Mouse (Mus musculus): ENCODE results near the gene Rab11a. TPM values are rescaled to one million over a fixed set of nuclear protein-coding genes. Genes with fewer than 3 reads are reported as not detected.
"Not testable (repeated sequence)": the region's sequence is repeated elsewhere in the genome, so short reads cannot be mapped to it uniquely, and the experiment has no call there.

Gene Rab11a
- total RNA-seq, 2 experiments from 2014 or later, result 258 to 267 TPM

DNA sequence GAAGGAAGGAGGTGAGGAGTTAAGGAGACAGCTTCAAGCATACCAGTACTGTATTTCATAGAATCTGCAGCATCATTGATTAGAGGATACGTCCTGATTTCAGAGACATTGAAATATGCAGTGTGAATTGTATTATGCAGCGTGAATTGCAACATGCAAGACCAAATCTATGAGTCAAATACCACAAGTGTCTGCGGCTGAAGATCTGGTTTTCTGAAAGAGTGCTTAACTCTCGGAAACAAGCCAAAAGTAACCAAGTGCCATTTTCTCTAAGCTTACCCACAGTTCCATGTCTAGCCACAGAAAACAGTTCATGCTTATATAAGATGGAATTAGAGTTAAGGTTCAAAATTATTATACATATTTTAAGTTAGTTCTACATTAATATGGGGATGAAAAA, 10.2 kb upstream of the Rab11a start:
- DNase-seq, result no peak

DNA sequence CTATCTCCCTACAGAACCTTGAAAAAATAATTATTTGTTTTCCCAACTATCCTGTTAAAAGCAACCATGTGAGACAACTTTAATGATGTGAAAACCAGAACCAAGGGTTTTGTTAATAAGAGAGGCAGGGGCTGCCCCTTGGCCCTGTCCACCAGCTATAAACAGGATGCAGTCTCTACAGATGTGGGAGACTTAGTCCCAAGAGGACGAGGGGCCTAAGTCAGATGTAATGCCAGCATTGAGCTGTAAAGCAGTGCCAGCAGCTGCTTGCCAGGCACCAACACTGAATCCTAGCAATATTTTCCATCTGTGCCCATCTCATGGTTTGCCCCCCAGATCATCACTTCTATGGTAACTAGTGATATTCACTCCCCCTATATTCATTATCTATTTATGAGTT, 4.9 kb upstream of the Rab11a start:
- no peak for DNase-seq

DNA sequence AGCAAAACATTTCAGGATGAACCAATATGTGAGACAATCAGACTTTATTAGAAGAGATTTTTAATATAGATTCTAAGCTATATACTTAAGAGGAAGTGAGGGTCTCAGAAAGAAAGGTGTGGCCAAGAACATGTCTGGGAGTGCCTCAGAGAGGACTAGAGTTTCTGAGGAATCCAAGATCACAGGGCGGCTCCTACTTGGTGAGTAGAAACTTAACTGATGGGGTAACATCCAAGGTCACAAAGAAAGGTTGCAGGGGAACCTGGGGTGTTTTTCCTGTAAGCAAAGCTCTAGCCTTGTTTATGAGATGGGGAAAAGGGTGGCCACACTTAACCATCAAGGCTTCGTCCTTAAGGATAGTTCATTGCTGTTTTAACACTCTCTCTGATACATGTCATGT, 1.4 kb upstream of the Rab11a start:
- no peak for DNase-seq

DNA sequence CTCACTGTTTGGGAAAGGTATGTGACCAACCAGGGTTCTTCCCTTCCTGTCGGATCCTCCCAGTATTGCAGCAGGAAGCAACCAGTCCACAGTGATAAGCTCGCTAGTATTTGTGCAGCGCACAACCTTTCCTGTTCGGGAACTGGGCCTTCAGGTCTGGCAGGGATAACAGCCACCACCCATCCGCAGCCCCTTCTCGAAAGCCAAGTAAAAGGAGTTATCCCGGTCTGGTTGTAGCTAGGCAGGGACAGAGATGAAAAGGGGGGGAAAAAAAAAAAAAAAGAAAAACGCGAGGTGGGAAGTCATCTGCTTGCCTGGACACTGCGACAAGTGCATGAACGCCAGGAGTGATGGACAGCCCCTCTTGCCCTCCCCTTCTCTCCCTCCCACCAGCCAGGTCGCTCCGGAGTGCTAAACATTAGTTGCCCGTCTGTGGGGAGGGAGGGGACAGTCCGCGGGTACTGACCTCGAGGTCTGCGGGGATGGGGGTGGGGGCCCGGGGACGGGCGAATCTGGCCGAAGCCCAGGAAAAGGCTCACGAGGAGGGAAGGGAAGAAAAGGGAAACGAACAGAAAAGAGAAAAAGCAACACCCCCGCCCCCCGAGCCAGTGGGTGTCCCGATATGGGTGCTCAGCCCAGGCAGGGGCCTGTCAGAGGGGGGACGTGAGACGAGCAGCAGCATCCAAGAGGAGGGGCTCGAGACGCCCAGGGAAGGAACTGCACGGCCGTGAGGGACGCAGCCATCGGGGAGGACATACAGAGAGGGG, 736 bp downstream of the Rab11a start:
- DNase-seq, result peak; percentile 73

DNA sequence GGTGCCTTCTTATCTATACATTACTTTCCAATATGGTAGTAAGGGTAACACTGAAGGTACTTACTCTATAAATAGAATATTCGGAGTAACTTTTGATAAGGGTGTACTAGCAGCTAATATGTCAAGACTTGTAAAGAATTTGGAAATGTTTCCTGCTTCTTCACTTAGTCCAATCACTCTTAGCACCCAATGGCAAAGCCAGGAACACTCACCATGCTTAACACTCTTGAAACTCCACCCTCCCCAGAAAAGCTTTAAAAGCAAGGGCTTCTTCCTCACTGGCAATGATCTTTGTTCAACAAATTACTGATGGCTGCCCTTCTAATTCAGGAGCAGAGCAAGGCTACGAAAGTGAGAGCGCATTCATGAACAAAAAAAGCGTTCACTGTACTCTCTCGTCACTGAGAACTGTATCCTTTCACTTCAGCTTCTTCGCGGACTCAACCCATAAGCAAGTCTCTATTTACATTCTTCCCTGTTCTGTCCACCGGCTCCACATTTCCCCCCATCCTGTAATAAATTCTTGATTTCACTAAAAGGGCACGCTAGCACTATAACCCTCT, 1.4 kb downstream of the Rab11a start:
- no peak for DNase-seq

DNA sequence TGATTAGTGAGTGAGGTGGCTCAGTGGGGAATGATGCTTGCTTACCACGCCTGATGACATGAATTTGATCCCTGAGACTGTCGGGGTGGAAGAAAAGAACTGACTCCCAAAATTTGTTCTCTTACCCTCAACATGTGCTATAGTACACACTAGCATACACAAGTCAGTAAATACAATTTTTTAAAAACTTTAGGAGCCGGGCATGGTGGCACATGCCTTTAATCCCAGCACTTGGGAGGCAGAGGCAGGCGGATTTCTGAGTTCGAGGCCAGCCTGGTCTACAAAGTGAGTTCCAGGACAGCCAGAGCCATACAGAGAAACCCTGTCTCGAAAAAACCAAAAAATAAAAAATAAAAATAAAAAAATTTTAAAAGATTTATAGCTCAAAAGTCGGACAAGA, 2.6 kb downstream of the Rab11a start:
- DNase-seq, result not testable (repeated sequence)

DNA sequence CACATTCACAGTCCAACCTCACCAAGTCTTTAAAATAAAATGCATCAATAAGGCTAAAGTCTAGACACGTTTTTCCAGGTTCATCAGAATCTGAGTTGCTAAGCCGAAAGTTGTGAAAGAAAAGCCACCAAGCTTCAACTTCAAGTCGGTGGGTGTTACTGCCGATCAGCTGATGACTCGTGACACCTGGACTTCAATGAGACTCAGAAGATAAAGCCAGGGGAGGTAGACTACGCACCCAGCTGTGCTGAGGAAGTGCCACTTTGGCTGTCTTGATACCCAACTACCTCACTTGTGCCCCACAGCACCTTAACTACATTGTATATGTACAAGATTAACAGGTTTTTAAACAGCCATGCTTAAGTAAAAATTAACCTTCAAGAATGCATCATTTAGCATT, 3.4 kb downstream of the Rab11a start:
- DNase-seq, result no peak

DNA sequence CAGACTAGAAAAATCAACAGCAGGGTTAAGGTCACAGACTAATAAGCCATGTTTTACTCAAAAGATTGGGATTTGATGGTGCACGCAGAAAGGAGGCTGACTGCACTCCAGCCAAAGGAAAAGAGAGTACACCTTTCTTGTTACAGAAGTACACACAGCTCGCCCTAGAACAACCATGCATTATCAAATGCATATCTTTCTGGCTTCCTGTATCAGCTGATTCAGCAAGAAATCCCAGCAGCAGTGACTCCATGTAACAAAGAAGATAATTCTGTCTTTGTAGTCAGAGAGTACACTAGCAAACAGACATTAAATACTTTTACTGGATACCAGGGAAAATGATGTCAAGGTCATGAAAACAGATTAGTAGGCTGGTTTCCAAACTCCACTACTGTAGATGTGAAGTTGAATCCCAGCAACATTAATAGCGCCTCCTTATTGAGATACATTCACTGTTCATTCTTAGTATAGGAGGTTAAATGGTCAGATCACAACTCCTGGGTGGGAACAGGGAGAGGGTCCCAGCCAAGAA, 6.5 kb downstream of the Rab11a start:
- no peak for DNase-seq

DNA sequence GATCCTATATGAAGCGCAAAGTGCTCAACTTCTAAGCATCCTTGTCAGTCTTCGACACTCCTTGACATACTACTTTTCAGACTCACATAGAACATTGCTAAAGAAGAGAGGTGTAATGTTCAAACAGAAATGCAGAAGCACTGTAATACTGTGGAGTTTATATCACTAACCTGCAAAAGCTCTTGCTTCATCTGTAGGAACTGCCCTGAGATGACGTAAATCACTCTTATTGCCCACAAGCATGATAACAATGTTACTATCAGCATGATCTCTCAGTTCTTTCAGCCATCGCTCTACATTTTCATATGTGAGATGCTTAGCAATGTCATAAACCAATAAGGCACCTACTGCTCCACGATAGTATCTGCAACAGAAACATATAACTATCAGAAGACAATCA, 11.1 kb downstream of the Rab11a start:
- DNase-seq, result no peak

DNA sequence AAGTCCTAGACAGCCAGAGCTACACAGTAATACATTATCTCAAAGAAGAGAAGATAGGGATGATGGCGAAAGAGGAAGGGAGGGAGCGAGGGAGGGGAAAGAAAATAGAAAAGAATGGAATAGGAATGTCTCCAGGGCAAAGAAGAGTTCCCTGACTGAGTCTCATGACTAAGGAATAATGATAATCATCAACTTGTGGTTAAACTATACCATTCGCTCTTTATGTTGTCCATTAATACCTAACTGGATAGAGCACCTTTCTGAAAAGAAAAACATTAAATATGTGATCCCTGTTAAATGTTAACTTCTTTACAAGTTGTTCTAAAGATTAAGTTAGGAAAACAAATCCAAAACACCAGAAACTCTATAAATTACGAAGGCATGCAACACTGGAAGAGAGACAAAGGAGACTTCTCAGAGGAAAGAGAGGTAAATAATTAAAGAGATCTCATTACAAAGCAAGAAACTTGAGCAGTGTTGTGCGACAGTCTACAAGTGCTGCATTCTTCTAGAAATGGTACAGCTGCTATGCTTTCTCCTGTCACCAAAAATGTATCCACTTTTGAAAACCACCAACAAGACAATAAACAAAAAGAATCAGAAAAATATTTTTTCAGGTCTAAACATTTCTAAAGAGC, 17.9 kb downstream of the Rab11a start:
- no peak for DNase-seq

DNA sequence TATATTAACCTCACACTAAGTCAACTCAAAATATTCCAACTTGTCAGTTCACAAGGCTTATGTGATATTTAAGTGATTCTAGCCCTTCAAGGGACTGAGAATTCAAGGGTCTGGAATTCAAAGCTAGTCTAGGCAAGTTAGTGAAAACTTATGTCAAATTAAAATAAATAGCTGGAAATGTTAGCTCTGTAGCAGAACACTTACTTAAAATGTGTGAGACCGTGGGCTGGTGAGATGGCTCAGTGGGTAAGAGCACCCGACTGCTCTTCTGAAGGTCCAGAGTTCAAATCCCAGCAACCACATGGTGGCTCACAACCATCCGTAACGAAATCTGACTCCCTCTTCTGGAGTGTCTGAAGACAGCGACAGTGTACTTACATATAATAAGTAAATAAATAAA, 27.3 kb downstream of the Rab11a start:
- DNase-seq, result not testable (repeated sequence)

DNA sequence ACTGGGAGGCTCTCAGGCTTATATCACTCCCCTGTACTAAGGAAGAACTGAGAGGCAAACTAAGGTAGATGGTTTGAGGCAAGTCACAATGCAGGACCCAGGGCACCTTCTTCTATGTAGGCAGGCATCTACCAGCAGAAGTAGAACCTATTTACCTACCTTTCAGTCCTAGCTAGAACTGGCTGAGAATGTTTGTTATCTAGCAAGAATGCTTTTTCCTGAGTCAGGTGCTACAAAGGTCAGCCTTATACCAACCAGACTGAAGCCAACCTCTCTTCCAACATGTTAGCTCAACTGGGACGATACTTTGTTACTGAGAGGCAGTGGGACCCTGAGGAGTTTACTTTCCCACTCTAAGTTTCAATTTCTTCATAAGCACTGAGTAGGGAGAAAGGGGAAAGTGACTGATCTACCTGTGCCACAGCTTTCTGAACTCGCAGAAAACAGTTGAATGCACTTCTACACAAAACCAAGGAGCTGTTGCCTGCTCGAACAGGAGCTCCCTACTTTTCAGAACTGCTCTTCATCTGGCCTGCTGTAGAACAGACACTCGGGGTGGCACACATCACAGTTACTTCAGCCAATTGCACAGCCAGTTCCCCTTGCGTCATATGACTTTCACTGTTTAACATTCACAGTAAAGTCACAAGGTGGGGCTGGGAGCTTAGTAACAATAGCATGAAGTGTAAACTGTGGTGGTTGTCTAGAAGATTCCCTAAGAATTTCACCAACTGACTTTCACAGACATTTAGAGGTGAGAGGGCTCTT, 33.3 kb downstream of the Rab11a start:
- DNase-seq, result no peak

DNA sequence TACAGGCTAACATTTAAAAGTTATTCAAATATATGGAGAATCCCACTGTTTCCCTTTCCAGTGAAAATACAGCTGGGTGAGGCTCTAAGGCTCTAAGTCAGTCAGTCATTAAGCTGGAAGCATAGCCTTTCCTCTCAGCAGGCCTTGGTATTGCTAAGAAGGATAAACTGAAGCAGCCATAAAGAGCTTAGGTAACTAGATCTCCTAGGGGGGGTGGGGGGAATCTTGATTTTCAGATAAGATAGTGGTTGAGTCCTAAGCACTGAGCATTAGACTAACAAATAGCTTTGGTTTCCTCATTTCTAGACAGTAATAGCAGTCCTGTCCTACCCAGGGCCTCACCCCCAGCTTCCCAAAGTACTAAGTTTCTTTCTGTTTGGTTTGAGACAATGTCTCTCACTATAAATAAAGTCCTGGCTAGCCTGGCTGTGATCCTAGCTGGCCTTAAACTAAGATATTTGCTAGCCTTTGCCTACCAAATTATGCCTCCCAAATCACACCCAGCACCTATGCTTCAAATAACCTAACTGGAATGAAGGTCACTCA, 34.1 kb downstream of the Rab11a start:
- DNase-seq, result no peak

DNA sequence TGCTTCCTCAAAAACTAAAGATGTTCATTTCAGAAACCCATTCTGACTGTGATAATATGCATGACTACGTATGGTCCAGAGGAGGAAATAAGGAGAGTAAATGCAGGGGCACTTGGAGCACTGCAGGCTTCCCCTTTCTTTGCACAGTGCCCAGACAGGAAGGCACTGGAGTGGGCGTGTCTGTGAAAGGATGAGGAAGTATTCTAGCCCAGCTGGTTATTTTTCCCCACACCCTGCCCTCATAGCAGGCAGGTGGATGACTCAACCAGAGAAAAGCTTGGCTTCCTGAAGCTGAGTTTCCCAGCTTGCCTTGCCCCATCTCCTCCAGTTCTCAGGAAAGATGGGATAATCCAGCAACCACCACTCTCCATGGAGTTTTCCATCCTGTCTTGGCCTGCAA, 34.6 kb downstream of the Rab11a start:
- DNase-seq, result no peak

DNA sequence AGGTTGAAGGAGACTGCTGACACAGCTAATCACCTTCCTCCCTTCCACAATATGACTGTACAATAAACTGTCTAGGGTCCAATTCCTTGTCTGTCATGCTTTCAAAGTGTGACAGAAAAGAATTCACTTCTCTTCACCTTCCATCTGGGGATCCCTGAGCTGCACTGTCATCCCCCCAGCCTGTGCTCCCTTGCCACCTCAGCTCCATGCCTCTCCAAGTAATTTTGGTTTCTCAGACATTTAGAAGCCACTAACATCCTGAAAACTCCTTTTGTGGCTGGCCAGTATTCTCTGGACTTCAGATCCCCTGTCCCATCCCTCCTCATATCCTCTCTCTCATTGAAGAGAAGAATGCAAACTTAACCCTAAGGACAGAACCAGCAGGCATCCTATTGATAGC, 35.2 kb downstream of the Rab11a start:
- DNase-seq, result no peak

DNA sequence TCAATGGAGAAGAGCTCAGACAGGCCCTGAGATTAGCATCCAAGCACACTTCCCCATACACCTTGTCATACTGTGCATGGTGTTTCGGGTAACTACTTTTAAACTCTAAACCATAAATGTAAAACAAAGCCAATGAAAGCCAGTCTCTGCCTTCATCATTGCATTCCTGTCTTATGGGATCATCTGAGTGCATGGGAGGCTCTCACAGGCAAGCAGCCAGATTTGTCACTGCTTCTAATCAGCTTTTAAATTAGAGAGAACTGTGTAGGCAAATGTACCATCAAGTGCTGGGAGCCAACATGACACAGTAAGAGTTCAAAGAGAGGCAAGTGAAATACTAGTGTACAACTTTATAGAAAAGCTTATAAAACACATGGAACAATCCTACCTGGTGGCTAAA, 35.9 kb downstream of the Rab11a start:
- no peak for DNase-seq

DNA sequence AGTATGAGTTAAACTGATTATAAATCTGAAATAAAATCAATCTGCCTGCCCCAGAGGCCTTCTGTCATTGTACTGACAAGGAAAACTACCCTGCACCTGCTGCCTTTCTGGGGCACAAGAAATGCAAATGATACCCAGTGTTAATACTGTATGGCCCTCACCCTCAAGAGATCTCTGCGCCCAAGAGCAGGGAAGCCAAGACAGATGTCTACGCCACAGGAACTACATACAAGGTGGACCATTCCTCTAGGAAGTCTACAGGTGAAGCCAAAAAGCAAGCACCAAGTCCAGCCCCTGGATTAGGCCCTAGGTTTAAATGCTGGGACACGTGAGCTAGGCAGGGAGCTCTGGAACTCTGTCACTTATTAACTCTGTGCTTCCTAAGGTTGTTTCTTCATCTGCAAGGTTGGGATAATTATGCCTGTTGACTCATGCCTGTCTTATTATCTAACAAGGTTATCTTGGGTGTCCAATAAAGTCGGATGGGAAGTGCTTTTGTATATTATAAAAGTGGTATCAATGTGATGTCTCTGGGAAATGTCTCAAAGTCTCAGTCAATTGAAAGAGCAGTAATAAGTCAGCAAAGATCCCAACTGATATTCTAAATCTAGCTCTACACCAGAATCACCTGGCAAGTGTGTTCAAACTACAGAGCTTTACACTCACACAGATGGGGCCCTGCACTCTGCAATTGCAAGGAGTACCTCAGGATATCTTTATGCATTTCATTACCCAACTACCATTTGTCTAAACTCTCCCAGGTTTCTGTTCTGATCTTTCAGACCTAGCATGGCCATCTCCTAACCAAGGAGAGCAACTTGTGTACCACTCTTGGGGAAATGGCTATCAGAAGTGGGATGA, 36.9 kb downstream of the Rab11a start:
- no peak for DNase-seq

DNA sequence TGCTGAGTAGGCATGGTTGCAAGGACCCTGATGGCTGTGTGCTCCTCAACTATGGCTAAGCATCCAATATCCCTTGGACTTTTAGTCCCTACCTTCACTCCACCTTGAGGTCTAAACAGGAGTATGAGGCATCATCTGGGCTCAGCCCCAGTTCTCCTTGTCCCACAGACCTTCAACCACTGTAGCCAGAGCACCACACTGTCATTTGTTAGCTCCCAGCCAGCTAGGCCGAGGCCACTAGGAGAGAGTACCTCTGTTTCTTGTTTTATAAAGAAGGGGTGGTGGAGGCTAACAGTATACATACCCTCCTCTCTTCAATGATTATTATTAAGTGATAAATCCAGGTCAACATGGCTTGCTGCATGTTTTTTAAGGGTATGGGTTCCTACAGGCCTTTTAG, 39.0 kb downstream of the Rab11a start:
- no peak for DNase-seq

DNA sequence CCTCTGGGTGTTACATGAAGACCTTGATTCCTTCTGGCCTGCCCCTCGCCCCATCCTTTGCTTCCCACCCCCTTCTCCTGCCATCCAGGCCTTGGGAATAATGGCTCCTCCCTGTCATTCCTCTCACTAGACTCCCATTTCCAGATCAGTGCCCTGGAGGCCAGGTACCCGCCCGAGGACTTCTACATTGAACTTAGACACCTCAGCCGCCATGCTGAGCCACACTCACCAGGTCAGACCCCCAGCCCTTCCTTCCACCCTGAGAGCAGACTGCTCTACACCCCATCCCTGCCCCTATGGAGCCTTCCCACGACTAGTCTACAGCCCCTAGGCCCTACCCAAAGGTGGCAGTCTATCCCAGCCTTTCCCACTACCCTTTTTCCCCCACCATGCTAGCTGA, 39.9 kb downstream of the Rab11a start:
- DNase-seq, result no peak

DNA sequence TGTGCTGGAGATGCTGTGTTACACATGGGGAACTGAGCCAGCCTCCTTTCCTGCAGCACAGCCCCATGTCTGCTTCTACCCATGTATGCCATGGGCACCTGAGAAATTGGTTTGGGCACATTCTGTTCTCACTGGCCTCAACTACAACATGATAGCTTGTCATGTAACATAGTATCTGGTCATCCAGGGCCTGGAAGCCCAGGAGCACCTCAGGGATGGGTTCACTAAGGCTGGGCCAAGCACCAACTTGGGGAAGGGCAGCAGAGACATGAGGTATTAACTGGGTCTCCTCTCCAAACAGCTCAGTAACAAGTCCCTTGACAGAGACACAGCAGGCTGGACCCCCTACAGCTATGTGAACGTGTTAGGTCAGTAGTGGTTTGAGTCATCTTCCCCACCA, 40.6 kb downstream of the Rab11a start:
- no peak for DNase-seq

DNA sequence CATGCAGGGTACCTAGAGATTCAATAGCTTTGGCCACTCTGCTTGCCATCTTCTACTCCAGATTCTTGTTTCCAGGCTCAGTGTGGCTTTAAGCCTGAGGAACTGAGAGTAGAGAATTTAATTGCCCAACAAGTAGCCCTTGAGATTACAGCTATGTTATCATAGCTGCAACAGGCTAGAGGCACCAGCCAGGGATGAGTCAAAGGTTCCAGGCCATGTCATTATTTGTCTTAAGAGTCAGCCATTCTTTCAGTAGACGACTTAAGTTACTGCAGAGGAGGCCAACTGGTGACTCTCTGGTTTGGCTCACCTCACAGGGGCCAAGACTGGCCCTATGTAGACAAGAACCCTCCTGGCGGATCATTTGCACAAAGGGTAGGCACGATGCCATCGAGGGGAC, 41.2 kb downstream of the Rab11a start:
- DNase-seq, result no peak

DNA sequence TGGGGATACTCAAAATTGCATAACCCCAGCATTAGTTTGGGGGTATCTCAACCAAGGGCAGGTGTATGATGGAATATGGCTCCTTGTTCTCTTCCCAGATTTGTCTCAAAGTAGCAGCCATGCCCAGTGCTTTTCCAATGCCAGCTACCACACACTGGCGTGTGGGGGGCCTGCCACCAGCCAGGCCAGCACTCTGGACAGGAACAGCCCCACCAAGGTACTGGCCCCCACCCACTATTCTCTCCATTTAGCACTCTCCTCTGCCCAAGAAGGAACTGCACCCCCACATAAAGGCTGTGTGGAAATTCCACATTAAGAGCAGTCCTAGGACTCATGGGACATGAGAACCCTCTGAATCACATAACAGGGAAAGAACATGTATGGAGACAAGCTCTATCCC, 42.3 kb downstream of the Rab11a start:
- DNase-seq, result no peak
